Mouse (Mus musculus) layer of hippocampus, adult 2 months (tissue): Measurements from ENCODE around the gene Rab1b. TPM values are rescaled to one million over a fixed set of nuclear protein-coding genes. Genes with fewer than 3 reads are reported as not detected.

Source experiments
- DNase-seq, 2 experiments: peaks; one replicate each; pipeline ENCODE4 v3.0.0; 2022; ENCODE audit warnings: low spot score in 2 of 2
- H3K27ac ChIP-seq: fragments of 200-600 bp; 2 replicates; pipeline ENCODE4 v1.8.1; 2022
- H3K4me3 ChIP-seq: fragments of 200-600 bp; 2 replicates; pipeline ENCODE4 v1.8.1; 2022; ENCODE audit warnings: mild to moderate bottlenecking
- CTCF ChIP-seq: fragments of 200-600 bp; conservative IDR thresholded peaks from 2 replicates; pipeline ENCODE4 v1.8.1; 2022; ENCODE audit warnings: antibody characterized with exemption, mild to moderate bottlenecking, moderate library complexity
- total RNA-seq, 2 experiments: library from RNA; stranded (reverse); gene quantifications; 2 replicates each; pipeline ENCODE4 v1.2.3; 2021

Rab1b gene
- total RNA-seq, 2 experiments from 2014 or later: 156 to 169 TPM

DNA sequence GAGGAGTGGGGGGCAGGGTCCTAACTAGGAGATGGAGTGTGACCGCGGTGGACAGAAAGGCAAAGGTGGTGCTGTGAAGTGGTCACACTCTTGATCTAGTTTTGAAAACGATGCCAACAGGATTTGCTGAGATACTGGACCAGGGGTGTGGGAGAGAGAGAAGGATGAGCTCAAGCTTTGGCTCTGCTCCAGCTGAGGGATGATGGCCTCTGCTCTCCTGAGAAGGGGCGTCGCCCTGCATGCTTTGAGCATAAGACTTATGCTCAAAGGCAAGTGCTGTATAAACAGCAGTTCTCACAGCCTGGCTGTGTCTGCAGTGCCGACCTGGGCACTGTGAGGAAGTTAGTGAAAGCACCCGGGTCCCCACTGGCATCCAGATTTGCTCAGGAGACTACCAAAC lies 41.8 kb downstream of the Rab1b start:
- DNase-seq: no peak
- Histone ChIP-seq H3K27ac (no peak overlapping the region), H3K4me3 (no peak overlapping the region)
- no peak for TF ChIP-seq CTCF

DNA sequence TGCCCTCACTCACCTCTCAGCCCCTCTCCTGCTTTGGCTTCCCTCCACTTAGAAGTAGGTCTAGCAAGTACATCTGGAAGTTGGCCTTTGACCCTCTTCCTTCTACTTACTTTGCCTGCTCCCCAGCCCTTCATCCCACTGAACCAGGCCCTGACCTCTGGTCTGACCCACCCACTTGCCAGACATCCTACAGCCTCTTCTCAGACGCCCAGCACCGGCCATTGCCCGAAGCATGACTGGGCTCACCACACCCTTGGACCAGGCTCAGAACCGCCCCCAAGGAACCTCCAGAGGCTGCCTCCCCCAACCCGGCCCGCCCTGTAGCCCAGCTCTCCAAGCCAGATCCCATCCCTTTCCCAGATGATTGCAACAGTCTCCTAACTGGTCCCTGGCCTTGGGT lies 44.4 kb downstream of the Rab1b start:
- H3K4me3 ChIP-seq: no peak overlapping the region
- H3K27ac ChIP-seq: no peak overlapping the region
- DNase-seq: no peak
- TF ChIP-seq CTCF: no peak

DNA sequence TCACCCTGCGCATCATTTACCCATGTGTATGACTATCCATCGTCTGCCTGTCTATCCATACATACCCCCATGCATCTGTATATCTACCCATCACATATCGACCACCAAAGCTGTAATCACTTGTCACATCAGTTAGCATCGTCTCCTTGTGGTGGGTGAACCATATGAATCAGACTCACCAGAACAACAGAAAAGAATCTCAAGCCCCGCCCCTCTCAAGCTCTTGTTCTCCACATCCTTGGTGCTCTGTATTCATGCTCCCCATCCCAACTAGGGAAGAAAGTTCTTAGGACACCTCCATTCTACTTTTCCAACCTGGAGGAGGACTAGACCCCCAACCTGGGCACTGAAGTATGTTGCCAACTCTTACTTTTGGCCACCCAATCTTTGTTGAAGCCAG lies 44.8 kb downstream of the Rab1b start:
- TF ChIP-seq CTCF: no peak
- no peak overlapping the region for H3K4me3 ChIP-seq
- no peak overlapping the region for H3K27ac ChIP-seq
- no peak for DNase-seq

DNA sequence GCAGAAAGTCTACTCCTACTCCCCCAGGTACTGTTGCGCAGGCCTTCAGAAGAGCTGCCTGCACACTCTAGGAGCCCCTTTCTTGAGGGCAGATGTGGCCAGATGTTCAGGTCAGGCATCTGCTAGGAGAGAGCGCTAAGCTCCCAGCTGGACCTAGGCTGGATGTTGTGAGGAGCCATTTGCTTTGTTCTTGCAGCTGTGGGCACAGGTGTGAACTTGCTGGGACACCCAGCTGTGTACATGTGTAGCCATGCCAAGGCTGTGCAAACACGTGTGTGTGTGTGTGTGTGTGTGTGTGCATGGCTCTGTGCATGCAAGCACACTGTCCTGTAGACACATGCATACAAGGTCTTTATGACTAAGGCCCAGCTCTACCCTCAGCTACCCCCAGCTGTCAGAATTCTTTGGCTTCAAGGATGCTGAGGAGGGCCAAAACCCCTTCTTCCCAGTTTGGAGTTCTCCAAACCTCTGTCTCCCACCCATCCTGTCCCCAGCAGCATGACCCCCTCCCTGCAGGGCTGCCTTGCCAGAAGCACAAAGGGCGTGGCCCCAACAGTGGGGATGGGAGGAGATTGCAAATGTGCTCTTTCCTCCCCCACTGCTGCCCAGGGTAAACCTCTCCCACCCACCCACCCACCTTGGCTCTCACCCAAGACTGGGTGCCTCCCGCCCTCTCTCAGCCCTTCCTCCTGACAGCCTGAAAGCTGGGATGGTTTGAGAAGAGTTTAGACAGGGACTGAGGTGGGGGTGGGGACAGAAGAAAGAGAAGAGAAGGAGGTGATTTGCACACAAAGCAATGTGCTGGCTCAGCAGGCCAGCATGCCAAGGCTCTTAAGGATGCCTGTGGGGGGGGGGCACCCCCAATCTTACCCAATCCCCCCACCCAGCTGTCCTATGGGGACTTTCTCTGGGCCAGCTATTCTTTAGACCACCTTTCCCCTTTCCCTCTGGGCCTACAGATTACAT lies 46.2 kb downstream of the Rab1b start:
- no peak overlapping the region for H3K27ac ChIP-seq
- no peak for TF ChIP-seq CTCF
- H3K4me3 ChIP-seq: no peak overlapping the region
- no peak for DNase-seq

DNA sequence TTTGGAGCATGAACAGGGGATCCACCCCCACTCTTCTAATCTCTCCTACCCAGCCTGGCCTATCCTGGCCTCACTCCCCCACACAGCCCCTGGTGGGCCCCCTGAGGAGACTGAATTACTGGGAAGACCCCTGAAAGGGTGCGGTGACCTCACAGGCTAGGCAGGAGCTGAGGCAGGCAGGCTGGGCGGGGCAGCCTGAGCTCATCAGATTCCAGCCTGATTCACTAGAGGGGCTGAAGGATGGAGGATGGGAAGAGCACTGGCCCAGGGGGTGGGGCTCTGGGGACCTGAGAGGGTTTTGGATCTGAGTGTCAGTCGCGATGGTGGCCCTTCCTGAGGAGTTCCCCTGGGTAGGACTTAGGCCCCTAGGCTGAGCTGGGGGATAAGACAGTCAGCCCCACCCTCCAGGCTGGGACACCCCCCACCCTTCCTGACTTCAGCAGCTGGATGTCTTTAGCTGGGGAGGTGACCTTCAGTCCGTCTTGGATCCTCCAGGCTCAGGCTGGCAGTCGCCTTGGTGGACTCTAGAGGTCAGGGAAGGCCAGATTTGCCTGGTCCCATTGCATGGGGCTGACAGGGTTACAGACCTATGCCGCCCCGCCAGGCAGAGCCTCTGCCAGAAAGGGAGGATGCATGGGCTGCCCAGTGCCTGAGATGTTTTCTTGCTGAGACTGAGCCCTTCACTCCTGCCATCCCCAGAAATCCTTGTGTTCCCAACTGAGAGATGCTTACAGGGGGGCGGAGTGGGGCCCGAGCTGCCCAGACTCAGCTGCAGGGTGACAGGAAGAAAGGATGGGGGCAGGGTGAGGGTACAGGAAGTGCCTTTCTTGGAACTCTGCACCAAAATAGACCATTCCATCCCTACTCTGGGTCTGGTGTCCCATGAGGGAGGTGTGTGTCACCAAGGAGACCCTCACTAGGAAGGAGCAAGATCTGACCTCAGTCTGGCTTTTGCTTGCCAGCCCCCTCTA lies 47.8 kb downstream of the Rab1b start:
- TF ChIP-seq CTCF: no peak
- Histone ChIP-seq H3K27ac (peak overlapping the region; percentile 72), H3K4me3 (no peak overlapping the region)
- DNase-seq: no peak

DNA sequence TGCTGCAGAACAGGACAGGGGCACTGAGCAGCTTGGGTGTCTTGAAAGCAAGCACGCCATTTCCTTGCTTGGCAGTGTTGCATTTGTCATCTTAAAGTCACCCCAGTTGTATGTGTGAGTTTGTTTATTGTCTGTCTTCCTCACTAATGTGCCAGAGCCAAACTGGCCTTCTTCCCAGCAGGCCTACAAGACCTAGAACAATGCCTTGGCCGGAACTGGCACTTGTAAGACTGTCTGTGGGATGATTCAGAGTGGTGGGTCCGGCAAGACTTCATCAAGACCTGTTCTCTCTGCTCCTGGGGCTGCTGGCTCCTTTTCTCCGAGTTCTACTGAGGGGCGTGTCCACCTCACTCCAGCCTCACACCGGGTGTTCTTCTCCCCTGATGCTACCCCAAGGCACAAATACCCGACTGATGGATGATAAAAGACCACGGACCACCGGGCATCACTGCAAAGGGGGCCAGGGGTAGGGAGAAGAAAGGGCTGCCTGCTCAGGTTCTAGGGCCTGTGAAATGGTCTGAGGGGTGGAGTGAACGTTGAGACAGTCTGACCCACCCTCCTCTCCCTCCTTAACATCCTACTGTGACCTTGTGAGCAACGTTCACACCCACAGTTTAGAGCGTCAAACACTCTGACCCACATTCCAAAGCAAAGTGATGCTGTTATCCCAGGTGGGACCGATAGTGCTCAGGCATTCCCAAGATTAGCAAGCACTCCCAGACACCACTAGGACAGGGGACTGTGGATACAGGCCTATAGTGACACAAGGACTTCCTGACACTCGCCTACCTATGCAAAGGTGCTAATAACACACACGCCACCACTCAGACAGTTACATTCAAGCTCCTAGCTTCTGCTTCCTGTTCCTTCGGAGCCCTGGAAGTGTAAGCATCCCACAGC lies 48.7 kb downstream of the Rab1b start:
- 0 out of 2 replicates have a peak, but pooled peaks have one; percentile 2 for TF ChIP-seq CTCF

DNA sequence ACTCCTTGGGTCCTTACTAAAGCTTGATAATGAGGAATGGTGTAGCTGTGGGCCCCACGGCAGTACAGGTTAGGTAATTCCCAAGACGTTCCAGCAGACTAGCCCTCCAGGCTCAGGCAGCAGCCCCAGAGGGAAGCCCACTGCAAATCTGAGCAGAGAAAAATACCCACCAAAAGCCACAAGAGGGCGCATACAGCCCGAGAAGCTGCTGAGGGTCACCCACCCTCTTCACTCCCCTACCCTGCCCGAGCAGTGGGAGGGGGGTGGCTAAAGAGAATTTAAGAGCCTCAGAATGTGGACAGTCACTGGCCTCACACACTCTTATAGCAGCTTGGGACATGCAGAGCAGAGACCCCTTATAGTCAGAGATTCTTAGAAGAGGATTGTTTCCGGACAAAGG lies 50.6 kb downstream of the Rab1b start:
- Histone ChIP-seq H3K27ac (peak overlapping the region; percentile 10; the same call in 1 of the 2 replicates), H3K4me3 (no peak overlapping the region)
- DNase-seq: peak in 1 of 2 experiments; percentile 53
- TF ChIP-seq CTCF: peak; percentile 90

More for the DNA sequence above, 48.7 kb downstream of the Rab1b start:
- Histone ChIP-seq H3K4me3 (no peak overlapping the region), H3K27ac (peak overlapping the region; percentile 72)
- no peak for DNase-seq

DNA sequence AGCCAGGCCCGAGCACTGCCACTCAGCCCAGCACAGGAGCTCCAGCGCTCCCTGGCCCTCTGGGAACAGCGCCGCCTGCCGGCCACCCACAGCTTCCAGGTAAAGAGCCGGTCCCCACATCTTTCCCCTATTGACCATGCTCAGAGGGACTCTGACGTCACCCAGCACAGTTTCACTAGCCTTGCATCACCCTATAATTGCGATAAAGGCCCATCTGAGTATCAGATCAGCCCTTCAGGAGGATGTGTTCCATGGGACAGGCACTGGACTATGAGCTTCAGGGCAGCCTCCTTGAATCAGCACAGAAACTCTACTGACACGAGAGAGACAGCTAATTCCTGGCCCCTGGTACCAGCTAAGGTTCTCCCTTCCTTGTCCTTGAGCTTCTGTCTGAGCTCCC lies 53.0 kb downstream of the Rab1b start:
- TF ChIP-seq CTCF: peak; percentile 89
- H3K27ac ChIP-seq: peak overlapping the region; percentile 98; the same call in 1 of the 2 replicates
- peak in 1 of 2 experiments; percentile 74 for DNase-seq
- peak overlapping the region; percentile 65; the same call in 1 of the 2 replicates for H3K4me3 ChIP-seq

DNA sequence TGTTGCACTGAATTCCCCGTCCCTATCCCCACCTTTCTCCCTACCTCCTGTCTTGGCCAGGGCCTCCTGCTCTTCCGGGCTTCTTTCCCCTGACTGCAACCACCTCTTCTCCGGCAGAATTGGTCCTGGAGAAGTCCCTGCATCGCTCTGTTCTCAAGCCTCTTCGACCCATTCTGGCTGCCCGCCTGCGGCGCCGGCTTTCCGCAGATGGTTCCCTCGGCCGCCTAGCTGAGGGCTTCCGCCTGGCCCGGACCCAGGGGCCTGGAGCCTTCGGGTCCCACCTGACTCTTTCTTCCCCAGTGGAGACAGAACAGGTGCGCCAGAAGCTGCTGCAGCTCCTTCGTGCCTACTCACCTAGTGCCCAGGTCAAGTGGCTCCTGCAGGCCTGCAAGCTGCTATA lies 54.0 kb downstream of the Rab1b start:
- Histone ChIP-seq H3K27ac (peak overlapping the region; percentile 98), H3K4me3 (peak overlapping the region; percentile 65)
- DNase-seq: no peak
- TF ChIP-seq CTCF: no peak

DNA sequence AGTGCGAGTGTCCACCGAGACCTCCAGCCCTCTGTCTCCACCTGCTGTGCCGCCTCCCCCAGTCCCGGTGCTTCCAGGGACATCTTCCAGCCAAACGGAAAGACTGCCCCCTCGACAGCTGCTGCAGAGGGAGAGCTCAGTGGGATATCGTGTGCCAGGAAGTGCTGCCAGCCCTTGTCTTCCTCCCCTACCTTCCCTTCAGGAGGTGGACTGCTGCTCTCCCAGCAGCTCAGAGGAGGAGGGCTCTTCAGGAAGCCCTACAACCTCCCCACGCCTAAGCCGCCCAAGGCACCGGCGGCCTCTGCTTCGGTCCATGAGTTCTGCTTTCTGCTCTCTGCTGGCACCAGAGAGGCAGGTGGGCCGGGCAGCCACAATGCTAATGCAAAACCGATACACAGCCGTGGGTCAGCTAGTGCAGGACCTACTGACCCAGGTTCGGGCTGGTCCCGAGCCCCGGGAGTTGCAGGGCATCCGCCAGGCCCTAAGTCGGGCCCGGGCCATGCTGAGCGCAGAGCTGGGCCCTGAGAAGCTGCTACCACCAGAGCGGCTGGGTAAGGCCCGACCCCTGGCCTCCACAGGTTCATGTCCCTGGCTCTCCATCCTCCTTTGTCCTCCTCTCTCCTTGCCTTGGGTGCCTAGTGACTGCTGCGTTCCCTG lies 54.6 kb downstream of the Rab1b start:
- Histone ChIP-seq H3K27ac (peak overlapping the region; percentile 98), H3K4me3 (peak overlapping the region; percentile 65)
- TF ChIP-seq CTCF: no peak
- no peak for DNase-seq

DNA sequence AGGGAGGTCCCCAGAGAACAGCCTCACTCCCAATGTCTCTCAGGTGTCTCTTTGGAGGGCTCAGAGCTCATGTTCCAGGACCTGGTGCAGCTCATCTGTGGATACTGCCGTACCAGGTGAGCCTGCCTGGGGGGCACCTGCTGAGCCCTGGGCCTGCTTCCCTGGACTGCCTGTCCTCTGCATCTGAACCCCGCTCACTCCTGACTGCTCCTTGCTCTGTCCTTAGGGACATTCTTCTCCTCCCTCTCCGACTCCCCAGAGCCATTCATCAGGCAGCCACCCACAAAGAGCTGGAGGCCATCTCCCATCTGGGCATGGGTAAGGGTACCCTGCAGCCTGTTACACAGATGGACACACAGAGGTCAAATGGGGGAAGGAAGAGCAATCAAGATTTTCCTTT lies 55.4 kb downstream of the Rab1b start:
- no peak for DNase-seq
- Histone ChIP-seq H3K4me3 (peak overlapping the region; percentile 65), H3K27ac (peak overlapping the region; percentile 98)
- no peak for TF ChIP-seq CTCF
